Comparison of ENCODE assay signal across 25 mouse cellular contexts in genomic region chr11:118229941-118230340, GRCm38 (mm10). TPM values are rescaled to one million over a fixed set of nuclear protein-coding genes. Genes with fewer than 3 reads are reported as not detected.
DNase-seq lines count a peak whose midpoint lies in the region; ATAC-seq and TF ChIP-seq lines count a peak whose summit lies in the region.
"Had no signal": no experiment of that assay in that cellular context is flagged by ENCODE, and none has a peak within 500 bp of the region (broad histone marks: within the 10 kb centered on the region; RNA-seq: fewer than 3 reads in every experiment).

No protein-coding gene starts in this region.

- H3K4me2 ChIP-seq in forebrain, embryonic 13.5 days: no peak overlapping the region
- H3K4me2 ChIP-seq: embryonic facial prominence, embryonic 12.5 days; embryonic facial prominence, embryonic 15.5 days; forebrain, embryonic 12.5 days; heart, embryonic 13.5 days; hindbrain, embryonic 12.5 days; hindbrain, embryonic 15.5 days; intestine, embryonic 15.5 days had no signal

- DNase-seq in spleen, adult 2 months (ENCODE audit: low read depth in 1 of 2, low spot score in 2 of 2): no peak
- DNase-seq in spleen, adult 18-20 months: no peak
- DNase-seq in naive thymus-derived CD4-positive, alpha-beta T cell, adult 2 months (ENCODE audit: low read depth): peak; percentile 53
- DNase-seq: adrenal gland, adult 8-10 months; adrenal gland, postnatal 25 days; cerebellum, adult 11 months; cerebellum, adult 2 months; cerebellum, adult 9-11 months; cerebellum, postnatal 25 days; gastrocnemius, postnatal 14 days; heart, adult 18-20 months; heart, postnatal 14 days had no signal

- H3K9ac ChIP-seq in forebrain, embryonic 13.5 days: no peak overlapping the region
- H3K9ac ChIP-seq: embryonic facial prominence, embryonic 12.5 days; embryonic facial prominence, embryonic 15.5 days; forebrain, embryonic 12.5 days; heart, embryonic 13.5 days; hindbrain, embryonic 12.5 days; hindbrain, embryonic 15.5 days; intestine, embryonic 15.5 days had no signal

- 54% methylated on average over 5 of the region's 5 CpGs for WGBS in spleen, adult 2 months
- 90% methylated on average over 5 of the region's 5 CpGs for WGBS in forebrain, embryonic 13.5 days

- no peak for ATAC-seq in erythroid progenitor cell, adult 5-6 weeks (replicated peaks; ENCODE audit: low FRiP score, poor library complexity, severe bottlenecking)
- no peak for ATAC-seq in forebrain, embryonic 13.5 days
- ATAC-seq: activated CD4-positive, CD25-positive, alpha-beta regulatory T cell, adult 4 months; forebrain, embryonic 16.5 days; intestine, embryonic 15.5 days had no signal

- no peaks in the 10 kb centered on the region for H3K36me3 ChIP-seq in spleen, adult 2 months (ENCODE audit: control insufficient read depth, insufficient read depth, low read length)
- no peaks in the 10 kb centered on the region for H3K36me3 ChIP-seq in forebrain, embryonic 13.5 days (ENCODE audit: poor library complexity, severe bottlenecking)
- H3K36me3 ChIP-seq: embryonic facial prominence, embryonic 12.5 days; embryonic facial prominence, embryonic 15.5 days; forebrain, embryonic 12.5 days; heart, embryonic 10.5 days; heart, embryonic 13.5 days; hindbrain, embryonic 12.5 days; hindbrain, embryonic 15.5 days; intestine, embryonic 15.5 days had no signal

- H3K4me1 ChIP-seq in spleen, adult 2 months (ENCODE audit: control insufficient read depth, insufficient read depth, insufficient read length): peaks cover 60% of the 10 kb centered on the region
- H3K4me1 ChIP-seq in brown adipose tissue, adult 24 weeks (ENCODE audit: control insufficient read depth, insufficient read depth, insufficient read length, low read length): peaks cover 65% of the 10 kb centered on the region
- H3K4me1 ChIP-seq in forebrain, embryonic 13.5 days: peaks cover 11% of the 10 kb centered on the region

- TF ChIP-seq CTCF in spleen, adult 2 months (IDR thresholded peaks at IDR 0.05; ENCODE audit: extremely low read depth, insufficient read depth, insufficient read length, insufficient replicate concordance): no peak

- H3K27me3 ChIP-seq in spleen, adult 2 months (ENCODE audit: control insufficient read depth, insufficient read depth, low read length): no peaks in the 10 kb centered on the region
- H3K27me3 ChIP-seq in forebrain, embryonic 13.5 days: no peaks in the 10 kb centered on the region
- H3K27me3 ChIP-seq: embryonic facial prominence, embryonic 12.5 days; embryonic facial prominence, embryonic 15.5 days; heart, embryonic 13.5 days; hindbrain, embryonic 12.5 days; hindbrain, embryonic 15.5 days; intestine, embryonic 15.5 days had no signal

- no peak overlapping the region for H3K4me3 ChIP-seq in spleen, adult 2 months (ENCODE audit: extremely low read depth, insufficient read depth, insufficient read length)
- no peak overlapping the region for H3K4me3 ChIP-seq in brown adipose tissue, adult 24 weeks (ENCODE audit: insufficient read depth, low read depth, low read length)
- H3K4me3 ChIP-seq in forebrain, embryonic 13.5 days: no peak overlapping the region
- H3K4me3 ChIP-seq: embryonic facial prominence, embryonic 12.5 days; embryonic facial prominence, embryonic 15.5 days; forebrain, embryonic 12.5 days; heart, embryonic 10.5 days; heart, embryonic 13.5 days; hindbrain, embryonic 12.5 days; hindbrain, embryonic 15.5 days; intestine, embryonic 15.5 days had no signal

- peak overlapping the region; percentile 55; the same call in 1 of the 2 replicates for H3K27ac ChIP-seq in spleen, adult 2 months (ENCODE audit: insufficient read depth, low read length)
- H3K27ac ChIP-seq in brown adipose tissue, adult 24 weeks (replicated peaks; ENCODE audit: low read depth, low read length): peak overlapping the region; percentile 50
- no peak overlapping the region for H3K27ac ChIP-seq in forebrain, embryonic 13.5 days
- H3K27ac ChIP-seq: embryonic facial prominence, embryonic 12.5 days; embryonic facial prominence, embryonic 15.5 days; forebrain, embryonic 12.5 days; heart, embryonic 10.5 days; heart, embryonic 13.5 days; hindbrain, embryonic 12.5 days; hindbrain, embryonic 15.5 days; intestine, embryonic 15.5 days had no signal

- no peaks in the 10 kb centered on the region for H3K9me3 ChIP-seq in forebrain, embryonic 13.5 days (replicated peaks)
- H3K9me3 ChIP-seq: embryonic facial prominence, embryonic 12.5 days; embryonic facial prominence, embryonic 15.5 days; forebrain, embryonic 12.5 days; heart, embryonic 10.5 days; heart, embryonic 13.5 days; hindbrain, embryonic 12.5 days; hindbrain, embryonic 15.5 days; intestine, embryonic 15.5 days had no signal

- TF ChIP-seq POLR2A in spleen, adult 2 months (IDR thresholded peaks at IDR 0.05; ENCODE audit: low read depth, low read length): no peak

RNA-seq across cellular contexts. Expression of gene Cyth1, which starts 18.5 kb away (rescaled TPM):
- 47.7 and 57.3 TPM in 2 replicates for polyA plus RNA-seq in spleen, adult 2 months (2012; rRNA removed)
- polyA plus RNA-seq in brown adipose tissue, adult 24 weeks (2012; ENCODE audit: insufficient read depth, insufficient read length, missing spikeins): 37.2 and 41.9 TPM in 2 replicates
- 10.5 TPM in 2 replicates for total RNA-seq in erythroid progenitor cell, adult 5-6 weeks (2015; ENCODE audit: low replicate concordance)
- total RNA-seq in erythroid progenitor cell, adult 5-6 weeks (2017; ENCODE audit: low replicate concordance): 11.6 and 12.3 TPM in 2 replicates
- polyA plus RNA-seq in forebrain, embryonic 13.5 days (2015; fragmentation: Nextera tagmentation; extraction: Ambion mirVana): 22.7 and 24.5 TPM in 2 replicates
